Comparison of ENCODE assay signal across 21 mouse cellular contexts in genomic region chr11:99117907-99118306, GRCm38 (mm10). TPM values are rescaled to one million over a fixed set of nuclear protein-coding genes. Genes with fewer than 3 reads are reported as not detected.
"Had no signal": no experiment of that assay in that cellular context is flagged by ENCODE, and none has a peak within 500 bp of the region (broad histone marks: within the 10 kb centered on the region; RNA-seq: fewer than 3 reads in every experiment).

No protein-coding gene starts in this region.

- H3K27me3 ChIP-seq: midbrain, embryonic 12.5 days; midbrain, embryonic 15.5 days; neural tube, embryonic 12.5 days; neural tube, embryonic 15.5 days had no signal

- H3K27ac ChIP-seq: layer of hippocampus, adult 2 months; left cerebral cortex, adult 2 months; liver, embryonic 14.5 days; macrophage; midbrain, embryonic 12.5 days; midbrain, embryonic 15.5 days; neural tube, embryonic 12.5 days; neural tube, embryonic 15.5 days had no signal

- H3K9ac ChIP-seq: liver, embryonic 14.5 days; liver, postnatal 0 days; lung, embryonic 14.5 days; midbrain, embryonic 12.5 days; midbrain, embryonic 15.5 days; neural tube, embryonic 12.5 days; neural tube, embryonic 15.5 days had no signal

- DNase-seq: kidney, adult 18-20 months; kidney, adult 9 months; kidney, postnatal 25 days; layer of hippocampus, postnatal 36 days; liver, postnatal 0 days; lung, embryonic 14.5 days; right cerebral cortex, adult 18-20 months; right cerebral cortex, postnatal 25 days; spleen, adult 18-20 months; thymus, adult 18-20 months; thymus, postnatal 36 days had no signal

- H3K4me3 ChIP-seq: layer of hippocampus, adult 2 months; left cerebral cortex, adult 2 months; midbrain, embryonic 12.5 days; midbrain, embryonic 15.5 days; neural tube, embryonic 12.5 days; neural tube, embryonic 15.5 days had no signal

- ATAC-seq: liver, postnatal 0 days; lung, postnatal 0 days; midbrain, embryonic 15.5 days had no signal

- H3K4me2 ChIP-seq: liver, embryonic 11.5 days; lung, embryonic 14.5 days; midbrain, embryonic 12.5 days; midbrain, embryonic 15.5 days; neural tube, embryonic 12.5 days; neural tube, embryonic 15.5 days had no signal

- H3K36me3 ChIP-seq: midbrain, embryonic 12.5 days; midbrain, embryonic 15.5 days; neural tube, embryonic 12.5 days; neural tube, embryonic 15.5 days had no signal

- H3K9me3 ChIP-seq: midbrain, embryonic 12.5 days; midbrain, embryonic 15.5 days; neural tube, embryonic 12.5 days; neural tube, embryonic 15.5 days had no signal

RNA-seq across cellular contexts. Expression of gene Tns4, which starts 28.8 kb away (rescaled TPM):
- polyA plus RNA-seq: liver, embryonic 11.5 days had no signal

RNA-seq across cellular contexts. Expression of gene Ccr7, which starts 37.0 kb away (rescaled TPM):
- polyA plus RNA-seq: midbrain, embryonic 15.5 days; neural tube, embryonic 15.5 days had no signal
